Mouse (Mus musculus) spleen, adult 18-20 months (tissue): ENCODE data around the gene Sinhcaf.
"Not testable (repeated sequence)": the region's sequence is repeated elsewhere in the genome, so short reads cannot be mapped to it uniquely, and the experiment has no call there.

Experiments
- DNase-seq, 2 experiments: peaks; one replicate each; pipeline ENCODE4 v3.0.0; 2022; ENCODE audit warnings: mixed read lengths in 2 of 2

The Sinhcaf gene

GRCm38 (mm10) chr6:148946409-148946742, at the start of gene Sinhcaf:
Gene Sinhcaf, minus strand, starts transcription at chr6:148946467.
- peak; percentile 99 for DNase-seq

GRCm38 (mm10) chr6:148994327-148994999, 48.2 kb upstream of the Sinhcaf start:
- DNase-seq = no peak

- no peak for DNase-seq
Observed at GRCm38 (mm10) chr6:148993117-148994077, 47.1 kb upstream of the Sinhcaf start.

GRCm38 (mm10) chr6:148992373-148993116, 46.3 kb upstream of the Sinhcaf start:
- DNase-seq = no peak

GRCm38 (mm10) chr6:148991660-148992372, 45.5 kb upstream of the Sinhcaf start:
- no peak for DNase-seq

- not testable (repeated sequence) for DNase-seq
Observed at GRCm38 (mm10) chr6:148989792-148990491, 43.7 kb upstream of the Sinhcaf start.

GRCm38 (mm10) chr6:148986003-148986402, 39.7 kb upstream of the Sinhcaf start:
- DNase-seq = peak in 1 of 2 experiments; percentile 23

GRCm38 (mm10) chr6:148980495-148980894, 34.2 kb upstream of the Sinhcaf start:
- DNase-seq = no peak

- DNase-seq = no peak
Observed at GRCm38 (mm10) chr6:148975096-148975495, 28.8 kb upstream of the Sinhcaf start.

GRCm38 (mm10) chr6:148972891-148973290, 26.6 kb upstream of the Sinhcaf start:
- no peak for DNase-seq

- no peak for DNase-seq
Observed at GRCm38 (mm10) chr6:148972059-148972848, 26.0 kb upstream of the Sinhcaf start.

GRCm38 (mm10) chr6:148971385-148971940, 25.2 kb upstream of the Sinhcaf start:
- no peak for DNase-seq

- DNase-seq = no peak
Observed at GRCm38 (mm10) chr6:148961285-148961684, 15.0 kb upstream of the Sinhcaf start.

GRCm38 (mm10) chr6:148959540-148960238, 13.4 kb upstream of the Sinhcaf start:
- no peak for DNase-seq

- no peak for DNase-seq
Observed at GRCm38 (mm10) chr6:148958712-148959111, 12.4 kb upstream of the Sinhcaf start.

GRCm38 (mm10) chr6:148957046-148957445, 10.8 kb upstream of the Sinhcaf start:
- no peak for DNase-seq

GRCm38 (mm10) chr6:148955641-148956420, 9.6 kb upstream of the Sinhcaf start:
- no peak for DNase-seq

- no peak for DNase-seq
Observed at GRCm38 (mm10) chr6:148946881-148947405, 676 bp upstream of the Sinhcaf start.
